11 mouse cellular contexts compared by ENCODE assay signal in genomic region chr7:25436226-25436625, GRCm38 (mm10). TPM values are rescaled to one million over a fixed set of nuclear protein-coding genes. Genes with fewer than 3 reads are reported as not detected.
A peak's percentile ranks its signal among the peaks of the same experiment; 100 is the strongest.
DNase-seq lines count a peak whose midpoint lies in the region; ATAC-seq and TF ChIP-seq lines count a peak whose summit lies in the region.
"Had no signal": no experiment of that assay in that cellular context is flagged by ENCODE, and none has a peak within 500 bp of the region (broad histone marks: within the 10 kb centered on the region; RNA-seq: fewer than 3 reads in every experiment).

No protein-coding gene starts in this region.

- H3K4me2 ChIP-seq in heart, embryonic 12.5 days, result no peak overlapping the region
- H3K4me2 ChIP-seq in intestine, postnatal 0 days (replicated peaks; ENCODE audit: low read depth), result no peak overlapping the region
- no peak overlapping the region for H3K4me2 ChIP-seq in forebrain, embryonic 16.5 days (ENCODE audit: low read length)
- H3K4me2 ChIP-seq: limb, embryonic 15.5 days; neural tube, embryonic 13.5 days had no signal

- no peaks in the 10 kb centered on the region for H3K27me3 ChIP-seq in heart, embryonic 12.5 days (replicated peaks)
- H3K27me3 ChIP-seq in intestine, postnatal 0 days (replicated peaks; ENCODE audit: control insufficient read depth, insufficient read depth, low read length), result no peaks in the 10 kb centered on the region
- H3K27me3 ChIP-seq in forebrain, embryonic 16.5 days (replicated peaks; ENCODE audit: control insufficient read depth, insufficient read depth, low read length), result no peaks in the 10 kb centered on the region
- H3K27me3 ChIP-seq: limb, embryonic 15.5 days; neural tube, embryonic 13.5 days had no signal

- no peak for TF ChIP-seq CTCF in intestine, postnatal 0 days (IDR thresholded peaks at IDR 0.05; ENCODE audit: low read depth)

- H3K9me3 ChIP-seq in heart, embryonic 12.5 days (replicated peaks), result no peaks in the 10 kb centered on the region
- no peaks in the 10 kb centered on the region for H3K9me3 ChIP-seq in ES-E14 (ENCODE audit: control insufficient read depth, insufficient read depth, low read depth, low read length)
- no peaks in the 10 kb centered on the region for H3K9me3 ChIP-seq in intestine, postnatal 0 days (ENCODE audit: control insufficient read depth)
- no peaks in the 10 kb centered on the region for H3K9me3 ChIP-seq in forebrain, embryonic 16.5 days (ENCODE audit: control insufficient read depth, low read length)
- H3K9me3 ChIP-seq: limb, embryonic 15.5 days; neural tube, embryonic 13.5 days had no signal

- no peak overlapping the region for H3K4me3 ChIP-seq in heart, embryonic 12.5 days
- H3K4me3 ChIP-seq in ES-E14 (ENCODE audit: insufficient read depth in 1 of 2, low read depth in 1 of 2, low read length in 2 of 2, poor library complexity in 1 of 2, severe bottlenecking in 1 of 2), result no peak overlapping the region
- no peak overlapping the region for H3K4me3 ChIP-seq in intestine, postnatal 0 days (ENCODE audit: low read depth, low read length)
- H3K4me3 ChIP-seq in forebrain, embryonic 16.5 days (replicated peaks; ENCODE audit: low read length), result no peak overlapping the region
- H3K4me3 ChIP-seq: limb, embryonic 15.5 days; neural tube, embryonic 13.5 days had no signal

- no peak overlapping the region for H3K9ac ChIP-seq in heart, embryonic 12.5 days
- peak overlapping the region; percentile 40; the same call in 1 of the 2 replicates for H3K9ac ChIP-seq in ES-E14 (ENCODE audit: insufficient read depth, low read depth, low read length, poor library complexity, severe bottlenecking)
- no peak overlapping the region for H3K9ac ChIP-seq in intestine, postnatal 0 days (ENCODE audit: low read depth, low read length)
- H3K9ac ChIP-seq in forebrain, embryonic 16.5 days (replicated peaks; ENCODE audit: low read depth, low read length), result no peak overlapping the region
- H3K9ac ChIP-seq: limb, embryonic 15.5 days; neural tube, embryonic 13.5 days had no signal

- H3K27ac ChIP-seq in heart, embryonic 12.5 days (ENCODE audit: poor library complexity, severe bottlenecking), result no peak overlapping the region
- H3K27ac ChIP-seq in ES-E14 (ENCODE audit: insufficient read depth, low read depth, low read length, poor library complexity, severe bottlenecking), result peak overlapping the region; percentile 88; the same call in 1 of the 2 replicates
- peak overlapping the region; percentile 35; the same call in 1 of the 2 replicates for H3K27ac ChIP-seq in intestine, postnatal 0 days (ENCODE audit: low read depth, low read length)
- no peak overlapping the region for H3K27ac ChIP-seq in forebrain, embryonic 16.5 days (ENCODE audit: low read length)
- H3K27ac ChIP-seq: limb, embryonic 15.5 days; neural tube, embryonic 13.5 days had no signal

- no peaks in the 10 kb centered on the region; the same call in 1 of the 2 replicates for H3K4me1 ChIP-seq in heart, embryonic 12.5 days (replicated peaks)
- peaks cover 45 to 46% of the 10 kb centered on the region in 2 experiments for H3K4me1 ChIP-seq in ES-E14 (ENCODE audit: control insufficient read depth in 2 of 2, insufficient read depth in 2 of 2, low read length in 2 of 2, poor library complexity in 1 of 2)
- H3K4me1 ChIP-seq in intestine, postnatal 0 days (replicated peaks; ENCODE audit: control insufficient read depth, insufficient read depth, low read length), result peaks cover 6% of the 10 kb centered on the region; the same call in 1 of the 2 replicates
- H3K4me1 ChIP-seq in forebrain, embryonic 16.5 days (replicated peaks; ENCODE audit: control insufficient read depth, insufficient read depth, low read length), result peaks cover 6% of the 10 kb centered on the region; the same call in 1 of the 2 replicates

- peak; percentile 54 to 84 for DNase-seq in heart, adult 18-20 months
- no peak for DNase-seq in ES-E14 (ENCODE audit: low read depth, low spot score)
- peak; percentile 86 for DNase-seq in lung, postnatal 36 days
- no peak for DNase-seq in cerebellum, adult 8-10 months
- no peak for DNase-seq in thymus, postnatal 0 days (ENCODE audit: low spot score)

- 72% methylated on average over 6 of the region's 6 CpGs for WGBS in heart, embryonic 12.5 days
- 70% methylated on average over 6 of the region's 6 CpGs for WGBS in intestine, postnatal 0 days
- 81% methylated on average over 6 of the region's 6 CpGs for WGBS in forebrain, embryonic 16.5 days

- in situ Hi-C loops in ES-E14 (cut with MboI; ENCODE audit: low sequenced_read_pairs in 2 of 2, unreplicated experiment in 2 of 2), result no loop called here

- no peaks in the 10 kb centered on the region for H3K36me3 ChIP-seq in heart, embryonic 12.5 days
- H3K36me3 ChIP-seq in ES-E14 (ENCODE audit: control insufficient read depth, insufficient read depth, low read length, poor library complexity, severe bottlenecking), result no peaks in the 10 kb centered on the region
- H3K36me3 ChIP-seq in intestine, postnatal 0 days (ENCODE audit: control insufficient read depth, insufficient read depth), result no peaks in the 10 kb centered on the region
- H3K36me3 ChIP-seq in forebrain, embryonic 16.5 days (ENCODE audit: control insufficient read depth, insufficient read depth), result no peaks in the 10 kb centered on the region
- H3K36me3 ChIP-seq: limb, embryonic 15.5 days; neural tube, embryonic 13.5 days had no signal

- no peak; the same call in 1 of the 2 replicates for ATAC-seq in heart, embryonic 12.5 days (ENCODE audit: insufficient number of reproducible peaks, low FRiP score)
- ATAC-seq in intestine, postnatal 0 days, result no peak
- ATAC-seq in forebrain, embryonic 16.5 days, result no peak

TF ChIP-seq in ES-E14, 5 proteins besides CTCF, POLR2A, EP300 and RAD21:
- TF ChIP-seq CHD2 (IDR thresholded peaks at IDR 0.05; ENCODE audit: low read depth, low read length) (0 out of 2 replicates have a peak, but pooled peaks have one; percentile 0), HCFC1 (IDR thresholded peaks at IDR 0.05; ENCODE audit: borderline replicate concordance, insufficient read depth, low read length) (no peak)
TF ChIP-seq in ES-E14: peak in this region for 1.

RNA-seq across cellular contexts. Expression of gene Cxcl17, which starts 23.5 kb away (rescaled TPM):
- 1 to 10 TPM in 1 of 2 experiments, not detected in 1; 1.1 TPM for total RNA-seq in heart, adult 18-20 months (2021)
- polyA plus RNA-seq in heart, embryonic 12.5 days (2016; fragmentation: Nextera tagmentation; extraction: Ambion mirVana), result not detected in 2 replicates
- total RNA-seq in ES-E14 (2012; rRNA removed), result 0.31 TPM in 1 of 2 replicates, not detected in the other
- polyA plus RNA-seq in intestine, postnatal 0 days (2015; fragmentation: Nextera tagmentation; extraction: Ambion mirVana), result 0.16 TPM in 1 of 2 replicates, not detected in the other
- polyA plus RNA-seq in thymus, postnatal 0 days (2015; fragmentation: Nextera tagmentation; extraction: Ambion mirVana), result 1.0 and 2.0 TPM in 2 replicates
- 0.34 and 0.96 TPM in 2 replicates for polyA plus RNA-seq in forebrain, embryonic 16.5 days (2015; fragmentation: Nextera tagmentation; extraction: Ambion mirVana)
- total RNA-seq: adrenal gland, adult 18-20 months had no signal

RNA-seq across cellular contexts. Expression of gene Lipe, which starts 37.7 kb away (rescaled TPM):
- total RNA-seq in heart, adult 18-20 months (2021), result 10 to 100 TPM; 36.8 to 75.1 TPM
- polyA plus RNA-seq in heart, embryonic 12.5 days (2016; fragmentation: Nextera tagmentation; extraction: Ambion mirVana), result 4.1 and 5.9 TPM in 2 replicates
- 3.8 and 4.7 TPM in 2 replicates for total RNA-seq in ES-E14 (2012; rRNA removed)
- 15.0 and 17.5 TPM in 2 replicates for polyA plus RNA-seq in intestine, postnatal 0 days (2015; fragmentation: Nextera tagmentation; extraction: Ambion mirVana)
- polyA plus RNA-seq in thymus, postnatal 0 days (2015; fragmentation: Nextera tagmentation; extraction: Ambion mirVana), result 7.5 and 8.4 TPM in 2 replicates
- 17.7 and 18.5 TPM in 2 replicates for polyA plus RNA-seq in forebrain, embryonic 16.5 days (2015; fragmentation: Nextera tagmentation; extraction: Ambion mirVana)

RNA-seq across cellular contexts. Expression of gene Ceacam1, which starts 41.2 kb away (rescaled TPM):
- total RNA-seq in heart, adult 18-20 months (2021), result 10 to 100 TPM; 10.3 to 11.7 TPM
- 2.1 and 2.4 TPM in 2 replicates for polyA plus RNA-seq in heart, embryonic 12.5 days (2016; fragmentation: Nextera tagmentation; extraction: Ambion mirVana)
- total RNA-seq in ES-E14 (2012; rRNA removed), result 5.6 and 16.0 TPM in 2 replicates
- 59.1 and 92.6 TPM in 2 replicates for polyA plus RNA-seq in intestine, postnatal 0 days (2015; fragmentation: Nextera tagmentation; extraction: Ambion mirVana)
- polyA plus RNA-seq in thymus, postnatal 0 days (2015; fragmentation: Nextera tagmentation; extraction: Ambion mirVana), result 2.0 and 2.5 TPM in 2 replicates
- 0.96 and 1.1 TPM in 2 replicates for polyA plus RNA-seq in forebrain, embryonic 16.5 days (2015; fragmentation: Nextera tagmentation; extraction: Ambion mirVana)

Comparison
In these comparisons a context has a peak if more than half of its experiments do, and no peak if none do; other contexts are left out.
1. DNase-seq: peak in heart, adult 18-20 months (2 of 2) and lung, postnatal 36 days (single experiment); none in ES-E14 (single experiment), cerebellum, adult 8-10 months (single experiment) and thymus, postnatal 0 days (single experiment).
2. H3K27ac ChIP-seq: peak in ES-E14 (single experiment) and intestine, postnatal 0 days (single experiment); none in heart, embryonic 12.5 days (single experiment) and forebrain, embryonic 16.5 days (single experiment).
3. RNA of gene Ceacam1, which starts 41.2 kb away (polyA plus RNA-seq): 59.1 to 92.6 TPM in intestine, postnatal 0 days; 2.0 to 2.5 TPM in thymus, postnatal 0 days, 2.1 to 2.4 TPM in heart, embryonic 12.5 days and 0.96 to 1.1 TPM in forebrain, embryonic 16.5 days; every median in the first group is over 10 times any median in the second.